Mouse (Mus musculus) layer of hippocampus, adult 2 months (tissue): ENCODE results near the gene Hoxc10. TPM values are rescaled to one million over a fixed set of nuclear protein-coding genes. Genes with fewer than 3 reads are reported as not detected.
A peak's percentile ranks its signal among the peaks of the same experiment; 100 is the strongest.

ENCODE experiments used
- DNase-seq, 2 experiments: peaks; one replicate each; pipeline ENCODE4 v3.0.0; 2022; ENCODE audit warnings: low spot score in 2 of 2
- H3K27ac ChIP-seq: fragments of 200-600 bp; 2 replicates; pipeline ENCODE4 v1.8.1; 2022
- H3K4me3 ChIP-seq: fragments of 200-600 bp; 2 replicates; pipeline ENCODE4 v1.8.1; 2022; ENCODE audit warnings: mild to moderate bottlenecking
- CTCF ChIP-seq: fragments of 200-600 bp; conservative IDR thresholded peaks from 2 replicates; pipeline ENCODE4 v1.8.1; 2022; ENCODE audit warnings: antibody characterized with exemption, mild to moderate bottlenecking, moderate library complexity
- total RNA-seq, 2 experiments: library from RNA; stranded (reverse); gene quantifications; 2 replicates each; pipeline ENCODE4 v1.2.3; 2021

The Hoxc10 gene
- total RNA-seq, 2 experiments from 2014 or later, result not detected

DNA sequence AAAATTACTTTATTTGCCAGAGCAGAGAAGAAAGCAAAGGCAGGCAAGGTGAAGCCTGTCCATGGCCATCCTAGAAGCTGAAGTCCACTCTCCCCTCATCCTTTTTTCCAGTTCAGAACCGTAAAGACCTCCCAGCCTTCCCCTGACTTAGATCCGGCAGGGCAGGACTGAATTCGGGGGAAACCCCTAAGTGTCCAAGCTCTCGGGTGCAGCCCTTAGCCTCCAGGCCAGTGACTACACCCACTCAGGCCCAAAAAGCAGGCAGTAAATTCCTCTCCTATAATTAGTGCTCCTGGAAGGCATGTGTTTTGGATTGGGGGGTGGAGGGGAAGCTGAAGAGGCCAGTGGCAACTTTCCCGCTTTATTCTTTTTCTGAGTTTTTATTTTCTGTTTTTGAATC is 39.2 kb downstream of the Hoxc10 start:
- no peak for DNase-seq
- no peak overlapping the region for H3K4me3 ChIP-seq
- H3K27ac ChIP-seq, result no peak overlapping the region
- TF ChIP-seq CTCF, result no peak

DNA sequence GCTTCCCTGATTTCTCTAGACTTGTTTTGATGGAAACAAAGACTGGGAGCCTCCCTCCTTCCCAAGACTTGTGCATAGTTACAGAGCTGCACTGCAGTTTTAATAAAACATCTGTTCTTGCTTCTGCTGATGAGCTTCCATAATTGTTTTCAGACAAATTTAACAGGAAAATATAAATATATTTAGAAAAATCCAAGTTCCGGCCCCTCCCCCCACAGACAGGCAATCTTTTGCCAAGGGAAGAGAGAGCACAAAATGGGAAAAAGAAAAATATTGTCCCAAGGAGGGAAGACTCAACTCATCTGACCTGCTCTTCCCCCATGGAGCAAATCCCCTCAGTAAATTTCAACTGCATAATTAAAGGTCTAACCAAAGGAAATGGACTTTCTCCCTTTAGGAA is 39.7 kb downstream of the Hoxc10 start:
- H3K27ac ChIP-seq, result no peak overlapping the region
- no peak for DNase-seq
- TF ChIP-seq CTCF, result no peak
- no peak overlapping the region for H3K4me3 ChIP-seq

DNA sequence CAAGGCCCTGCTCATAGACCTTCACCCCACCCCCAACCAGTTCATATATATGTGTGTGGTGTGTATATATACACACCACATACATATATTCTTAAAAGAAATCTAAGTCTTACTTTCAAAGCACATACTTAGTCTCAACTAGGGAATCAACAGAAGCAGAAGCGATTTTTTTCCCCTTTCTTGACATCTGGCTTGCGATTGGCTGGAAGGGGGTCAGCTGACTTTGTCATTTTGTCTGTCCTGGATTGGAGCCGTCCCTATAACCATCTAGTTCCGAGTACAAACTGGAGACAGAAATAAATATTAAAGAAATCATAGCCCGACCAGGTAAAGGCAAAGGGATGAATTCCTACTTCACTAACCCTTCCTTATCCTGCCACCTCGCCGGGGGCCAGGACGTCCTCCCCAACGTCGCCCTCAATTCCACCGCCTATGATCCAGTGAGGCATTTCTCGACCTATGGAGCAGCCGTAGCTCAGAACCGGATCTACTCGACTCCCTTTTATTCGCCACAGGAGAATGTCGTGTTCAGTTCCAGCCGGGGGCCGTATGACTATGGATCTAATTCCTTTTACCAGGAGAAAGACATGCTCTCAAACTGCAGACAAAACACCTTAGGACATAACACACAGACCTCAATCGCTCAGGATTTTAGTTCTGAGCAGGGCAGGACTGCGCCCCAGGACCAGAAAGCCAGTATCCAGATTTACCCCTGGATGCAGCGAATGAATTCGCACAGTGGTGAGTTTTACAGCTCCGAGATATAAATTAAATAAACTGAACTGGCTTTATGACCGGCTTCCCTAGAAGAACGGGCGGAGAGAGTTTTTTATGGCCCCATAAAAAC is 42.9 kb downstream of the Hoxc10 start:
- H3K4me3 ChIP-seq, result no peak overlapping the region
- no peak for TF ChIP-seq CTCF
- no peak for DNase-seq
- no peak overlapping the region for H3K27ac ChIP-seq

DNA sequence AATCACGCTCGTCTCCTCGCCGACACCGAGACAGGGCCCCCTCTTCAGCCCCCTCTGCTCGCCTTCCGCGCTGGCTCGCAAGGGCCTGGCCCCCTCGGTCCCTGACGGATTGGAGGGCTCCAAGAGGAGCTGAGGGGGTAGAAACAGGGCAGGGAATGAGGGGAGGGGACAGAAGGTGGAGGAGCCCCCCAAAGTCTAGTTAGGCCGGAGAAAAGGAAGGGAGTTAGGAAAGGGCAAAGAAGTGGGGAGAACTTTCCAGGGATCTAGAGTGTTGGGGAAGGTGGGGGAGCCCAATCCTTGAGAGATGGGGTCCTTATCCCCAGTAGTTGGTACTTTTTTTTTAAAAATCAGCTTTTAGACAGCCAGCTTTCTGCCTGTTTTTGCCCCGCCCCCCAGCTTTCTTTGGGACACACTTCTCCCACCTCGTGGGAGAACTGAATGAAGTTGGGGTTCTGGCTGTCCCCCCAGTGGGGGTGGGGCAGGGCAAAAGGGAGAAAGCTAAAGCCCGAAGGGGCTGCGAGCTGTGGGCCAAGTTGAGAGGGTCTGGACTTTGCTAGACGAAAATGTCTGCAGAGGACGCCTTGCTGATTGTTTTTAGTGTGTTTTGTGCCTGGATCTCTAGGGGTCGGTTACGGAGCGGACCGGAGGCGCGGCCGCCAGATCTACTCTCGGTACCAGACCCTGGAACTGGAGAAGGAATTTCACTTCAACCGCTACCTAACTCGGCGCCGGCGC is 43.7 kb downstream of the Hoxc10 start:
- Histone ChIP-seq H3K4me3 (no peak overlapping the region), H3K27ac (no peak overlapping the region)
- no peak for DNase-seq
- TF ChIP-seq CTCF, result no peak

DNA sequence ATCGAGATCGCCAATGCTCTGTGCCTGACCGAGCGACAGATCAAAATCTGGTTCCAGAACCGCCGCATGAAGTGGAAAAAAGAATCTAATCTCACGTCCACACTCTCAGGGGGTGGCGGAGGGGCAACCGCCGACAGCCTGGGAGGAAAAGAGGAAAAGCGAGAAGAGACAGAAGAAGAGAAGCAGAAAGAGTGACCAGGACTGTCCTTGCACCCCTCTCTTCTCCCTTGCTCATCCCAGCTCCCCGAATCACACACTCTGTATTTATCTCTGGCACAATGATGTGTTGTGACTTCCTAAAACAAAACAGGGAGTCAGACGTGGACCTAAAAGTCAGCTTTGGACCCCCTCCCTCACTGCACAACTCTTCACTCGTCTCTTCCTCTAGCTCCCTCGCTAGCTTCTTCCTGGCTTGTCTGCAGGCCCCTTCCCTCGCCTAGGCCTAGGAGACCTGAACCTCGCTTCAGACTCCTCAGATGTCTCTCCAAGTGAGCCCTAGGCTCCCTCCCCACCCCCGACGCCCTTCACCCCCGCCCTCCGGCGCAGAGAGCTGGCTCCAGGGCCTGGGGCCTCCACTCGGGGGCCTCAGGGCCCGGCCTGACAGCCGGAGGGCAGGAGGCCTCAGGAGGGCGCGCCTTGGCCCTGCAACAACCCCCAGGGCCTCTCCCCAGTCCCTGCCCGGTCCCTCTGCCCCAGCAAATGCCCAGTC is 44.4 kb downstream of the Hoxc10 start:
- no peak for TF ChIP-seq CTCF
- Histone ChIP-seq H3K4me3 (no peak overlapping the region), H3K27ac (no peak overlapping the region)
- DNase-seq, result no peak

DNA sequence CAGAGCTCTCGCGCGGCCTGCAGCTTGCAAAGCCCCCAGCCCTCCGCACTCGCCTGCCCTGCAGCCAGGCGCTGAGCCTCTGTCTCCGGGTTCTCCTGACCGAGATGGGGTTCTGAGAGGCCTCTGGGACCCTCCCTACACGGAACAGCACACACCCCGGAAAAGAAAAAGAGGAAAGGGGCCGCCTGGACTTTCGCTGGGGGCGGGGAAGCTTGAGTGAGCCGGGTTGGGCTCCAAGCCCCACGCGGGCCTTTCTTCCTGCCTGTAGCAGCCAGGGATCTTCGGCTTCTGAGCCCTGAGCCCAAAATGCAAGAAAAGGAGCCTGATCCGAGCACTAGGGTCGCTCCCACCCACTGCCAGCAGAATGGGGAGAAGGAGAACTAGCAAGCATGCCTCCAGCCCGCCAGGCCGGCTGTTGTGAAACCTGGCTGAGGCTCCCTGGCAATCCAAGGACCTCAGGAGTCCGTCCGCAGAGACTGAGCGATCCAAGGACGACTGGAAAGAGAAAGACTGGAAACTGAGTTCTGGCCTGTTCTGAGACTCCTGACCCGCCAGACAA is 45.4 kb downstream of the Hoxc10 start:
- DNase-seq, result no peak
- Histone ChIP-seq H3K4me3 (no peak overlapping the region), H3K27ac (no peak overlapping the region)
- TF ChIP-seq CTCF, result no peak

DNA sequence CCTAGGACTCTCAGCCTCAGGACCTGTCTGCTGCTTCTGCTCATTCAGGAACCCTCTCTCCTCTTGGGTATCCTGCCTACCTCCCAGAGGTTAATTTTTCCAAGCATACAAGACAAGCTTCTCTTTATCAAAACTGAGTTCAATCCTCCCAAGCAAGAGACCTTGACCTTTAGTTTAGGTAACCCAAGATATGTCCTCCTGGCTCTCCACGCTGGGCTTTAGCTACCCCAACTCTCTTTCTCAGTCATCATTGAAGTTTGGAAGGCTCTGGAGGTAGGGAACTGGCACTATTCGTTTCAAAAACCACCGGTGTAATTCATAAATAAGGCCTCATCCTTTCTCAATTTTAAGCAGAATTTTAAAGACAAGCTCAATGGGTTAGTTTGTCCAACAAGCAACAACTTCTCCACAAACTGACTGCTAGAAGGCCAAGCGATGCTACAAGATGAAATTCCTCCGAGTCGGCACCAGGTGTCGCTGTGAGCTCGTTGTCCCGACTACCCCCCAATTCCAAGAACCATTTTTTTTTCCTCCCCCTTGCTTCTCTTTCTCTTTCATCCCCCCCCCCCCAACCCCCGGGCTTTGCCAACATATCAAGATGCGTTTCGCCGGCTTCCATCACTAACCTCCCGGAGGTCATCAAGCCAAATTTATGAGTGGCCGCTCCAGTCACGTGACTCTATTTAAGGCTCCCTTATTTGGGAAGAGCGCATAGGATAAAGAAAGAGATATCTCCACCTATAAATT is 46.8 kb downstream of the Hoxc10 start:
- peak; percentile 23 to 48 for DNase-seq
- peak; percentile 85 for TF ChIP-seq CTCF
- no peak overlapping the region; the same call in 1 of the 2 replicates for H3K4me3 ChIP-seq
- no peak overlapping the region for H3K27ac ChIP-seq

DNA sequence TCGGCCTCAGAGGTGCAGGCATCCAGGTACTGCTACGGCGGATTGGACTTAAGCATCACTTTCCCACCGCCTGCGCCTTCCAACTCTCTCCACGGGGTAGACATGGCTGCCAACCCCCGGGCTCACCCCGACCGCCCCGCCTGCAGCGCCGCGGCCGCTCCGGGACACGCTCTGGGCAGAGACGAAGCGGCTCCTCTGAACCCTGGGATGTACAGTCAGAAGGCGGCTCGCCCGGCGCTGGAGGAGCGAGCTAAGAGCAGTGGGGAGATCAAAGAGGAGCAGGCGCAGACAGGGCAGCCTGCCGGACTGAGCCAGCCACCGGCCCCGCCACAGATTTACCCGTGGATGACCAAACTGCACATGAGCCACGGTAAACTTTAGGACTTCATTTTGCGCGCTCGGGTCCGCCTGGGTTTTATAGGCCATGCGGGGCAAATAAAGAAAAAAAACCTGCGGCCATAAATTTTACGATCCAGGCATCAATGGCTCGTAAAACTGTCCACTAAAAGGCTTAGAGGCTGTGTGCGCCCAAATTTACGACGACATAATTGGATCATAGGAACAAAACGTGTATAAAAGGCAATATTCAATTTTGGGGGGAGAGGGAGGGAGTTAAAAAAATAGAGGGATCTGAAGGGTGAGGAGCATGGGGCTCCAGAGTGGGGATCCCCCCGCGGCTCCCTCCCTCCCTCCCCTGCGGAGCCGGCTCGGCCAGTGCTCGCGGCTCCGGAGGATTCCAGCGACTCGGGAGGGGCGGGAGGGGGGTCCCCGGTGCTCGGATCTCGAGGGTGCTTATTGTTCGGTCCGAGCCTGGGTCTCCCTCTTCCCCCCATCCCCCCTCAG is 47.8 kb downstream of the Hoxc10 start:
- H3K4me3 ChIP-seq, result no peak overlapping the region; the same call in 1 of the 2 replicates
- H3K27ac ChIP-seq, result no peak overlapping the region
- DNase-seq, result no peak
- no peak for TF ChIP-seq CTCF

DNA sequence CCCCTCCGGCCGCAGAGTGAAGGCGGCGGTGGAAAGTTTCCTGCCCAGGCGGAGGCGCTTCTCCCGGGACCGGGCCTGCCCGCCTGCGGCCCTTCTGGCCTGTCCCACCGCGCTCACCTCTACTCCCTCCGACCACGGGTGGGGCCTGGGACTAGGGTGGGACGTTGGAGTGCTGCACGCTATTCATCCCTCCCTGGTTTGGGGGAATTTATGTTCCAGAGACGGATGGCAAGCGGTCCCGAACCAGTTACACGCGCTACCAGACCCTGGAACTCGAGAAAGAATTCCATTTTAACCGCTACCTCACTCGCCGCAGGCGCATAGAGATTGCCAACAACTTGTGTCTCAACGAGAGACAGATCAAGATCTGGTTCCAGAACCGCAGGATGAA is 48.4 kb downstream of the Hoxc10 start:
- H3K4me3 ChIP-seq, result no peak overlapping the region
- TF ChIP-seq CTCF, result no peak
- no peak for DNase-seq
- no peak overlapping the region for H3K27ac ChIP-seq

DNA sequence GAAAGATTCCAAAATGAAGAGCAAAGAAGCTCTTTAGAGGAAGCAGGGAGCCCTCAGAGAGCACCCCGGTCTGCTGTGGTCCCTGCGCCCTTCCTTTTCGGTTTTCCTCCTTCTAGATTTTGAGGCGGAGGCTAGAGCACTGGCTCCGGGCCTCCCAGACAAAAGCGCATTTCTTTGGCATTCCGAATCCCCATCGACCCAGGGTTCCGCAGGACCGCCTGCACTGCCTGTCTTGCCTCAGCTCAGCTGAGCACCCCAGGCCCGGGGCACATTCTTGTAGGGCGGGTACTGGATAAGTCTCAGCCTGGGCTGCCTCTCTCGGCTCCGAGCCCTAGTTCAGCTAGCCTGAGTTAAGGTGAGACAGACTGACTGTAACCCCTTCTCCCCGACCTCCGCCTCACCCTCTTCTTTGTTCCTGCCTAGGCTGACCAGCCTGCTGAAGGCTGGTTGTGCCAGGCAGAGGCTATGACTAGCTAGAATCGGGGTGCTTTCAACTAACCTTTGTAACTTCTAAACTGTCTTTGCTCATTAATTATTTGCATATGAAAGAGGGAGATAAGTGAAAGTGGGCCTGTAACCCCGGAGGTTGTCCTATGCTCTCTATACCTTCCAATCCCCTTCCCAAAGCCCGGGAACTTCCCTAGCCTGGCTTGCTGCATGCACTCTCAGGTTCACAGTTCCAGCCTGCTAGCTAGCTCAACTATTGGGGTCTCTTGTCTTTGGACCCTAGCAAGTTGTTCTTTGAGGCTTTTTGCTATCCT is 49.0 kb downstream of the Hoxc10 start:
- H3K4me3 ChIP-seq, result no peak overlapping the region
- DNase-seq, result no peak
- H3K27ac ChIP-seq, result no peak overlapping the region
- no peak for TF ChIP-seq CTCF

DNA sequence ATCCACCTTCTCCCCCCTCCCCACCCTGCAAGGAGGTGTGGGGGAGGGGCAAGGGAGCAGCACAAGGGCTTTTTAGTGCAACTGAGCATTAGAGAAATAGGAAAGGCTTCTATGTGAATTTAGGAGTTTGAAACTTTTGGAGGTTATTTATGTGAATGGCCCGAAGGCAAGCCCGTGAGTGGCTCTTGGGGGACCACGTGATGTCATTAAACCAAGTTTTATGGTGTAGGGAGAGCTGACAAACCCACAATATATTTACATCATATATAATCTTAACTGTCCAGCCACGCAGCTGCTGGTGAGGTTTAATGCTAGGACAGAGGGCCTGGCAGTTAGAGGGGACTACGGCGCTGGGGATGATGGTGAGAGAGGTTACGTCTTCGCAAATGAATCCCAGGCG is 52.0 kb downstream of the Hoxc10 start, which contains the start of gene Hoxc4:
Gene Hoxc4 (plus strand): TSS at position 299 of the 400 bp plus-strand sequence.
- TF ChIP-seq CTCF, result no peak
- Histone ChIP-seq H3K27ac (no peak within 1 kb of the TSS), H3K4me3 (no peak within 1 kb of the TSS)
- DNase-seq, result no peak
